Mouse (Mus musculus) Patski (cell line): ENCODE results near the gene Mfsd2b. TPM values are rescaled to one million over a fixed set of nuclear protein-coding genes. Genes with fewer than 3 reads are reported as not detected.
"Not testable (repeated sequence)": the region's sequence is repeated elsewhere in the genome, so short reads cannot be mapped to it uniquely, and the experiment has no call there.

Experiments
- ATAC-seq: fragments of 100-300 bp; one replicate; pipeline ENCODE4 v1.8.0; 2021
- CTCF ChIA-PET: fragments of 350-600 bp; sonication (Branson Sonifier 250); formaldehyde crosslinking; loops from one replicate; lab custom pipeline; 2022; ENCODE audit warnings: inconsistent platforms; lab: Charles Lee
- POLR2A ChIA-PET: fragments of 350-600 bp; sonication (Branson Sonifier 250); formaldehyde crosslinking; loops from one replicate; lab custom pipeline; 2022; ENCODE audit warnings: antibody characterized with exemption, inconsistent platforms; lab: Charles Lee
- DNase-seq: peaks from one replicate; pipeline ENCODE4 v3.0.0-alpha.2; 2011; ENCODE audit warnings: low read depth, low spot score
- H3K27me3 ChIP-seq: fragments of 371-371 bp; one replicate; pipeline ENCODE4 v1.5.1; 2021
- CTCF ChIP-seq: fragments of 100-300 bp; IDR thresholded peaks from one replicate; pipeline ENCODE4 v1.5.1; 2021
- in situ Hi-C: fragments of 300-500 bp; cut with MboI; formaldehyde crosslinking; loops from 3 replicates; pipeline ENCODE4 v1.11.1; 2018; ENCODE audit warnings: low pct_unique_long_range_greater_than_20kb, mixed read lengths
- polyA plus RNA-seq: library from polyadenylated mRNA; unstranded; gene quantifications from one replicate; pipeline ENCODE4 v1.2.3, GENCODE M21; 2021

The Mfsd2b gene
- polyA plus RNA-seq = 0.17 TPM

GRCm38 (mm10) chr12:4874161-4874927, at the start of gene Mfsd2b:
TSS of gene Mfsd2b (minus strand) at chr12:4874359.
- ATAC-seq (no peak), DNase-seq (no peak)
- in situ Hi-C loops = no loop called here
- POLR2A ChIA-PET = interaction anchor here (0.9 kb wide), 1 partner anchor 19 kb away, joined by 3 read pairs; no protein-coding TSS in a partner anchor
- TF ChIP-seq CTCF = no peak
- H3K27me3 ChIP-seq = no peaks in the 10 kb centered on the region
- CTCF ChIA-PET = interaction anchor here (2.7 kb wide), 1 partner anchor 12 kb away, joined by 8 read pairs; no protein-coding TSS in a partner anchor

GRCm38 (mm10) chr12:4917805-4918591, 43.8 kb upstream of the Mfsd2b start:
- H3K27me3 ChIP-seq = no peaks in the 10 kb centered on the region
- ChIA-PET POLR2A (interaction anchor here (0.6 to 1.2 kb wide), 5 partner anchors 14 to 94 kb away, joined by 3 read pairs; no protein-coding TSS in a partner anchor), CTCF (interaction anchor here (0.7 to 2.0 kb wide), 2 partner anchors 8 to 12 kb away, joined by 3 to 5 read pairs; no protein-coding TSS in a partner anchor)
- peak; percentile 46 for ATAC-seq
- in situ Hi-C loops = loop anchor here (10.0 kb wide), 1 partner anchor 343 kb away; no protein-coding TSS in a partner anchor
- no peak for TF ChIP-seq CTCF
- no peak for DNase-seq

- ChIA-PET POLR2A (interaction anchor here (0.6 to 1.2 kb wide), 4 partner anchors 15 to 447 kb away, joined by 3 to 5 read pairs (median 3); no protein-coding TSS in a partner anchor), CTCF (interaction anchor here (0.7 to 2.0 kb wide), 2 partner anchors 9 to 12 kb away, joined by 3 to 5 read pairs; no protein-coding TSS in a partner anchor)
- peak; percentile 94 for ATAC-seq
- DNase-seq = peak; percentile 68
- in situ Hi-C loops = loop anchor here (10.0 kb wide), 1 partner anchor 342 kb away; no protein-coding TSS in a partner anchor
- H3K27me3 ChIP-seq = no peaks in the 10 kb centered on the region
- TF ChIP-seq CTCF = peak; percentile 100
Measured at GRCm38 (mm10) chr12:4916994-4917804, 43.0 kb upstream of the Mfsd2b start, which contains the start of gene Atad2b. TSS of gene Atad2b (plus strand) at chr12:4917353.

- POLR2A ChIA-PET = no interaction called here
Measured at GRCm38 (mm10) chr12:4914944-4915343, 40.8 kb upstream of the Mfsd2b start.

GRCm38 (mm10) chr12:4914441-4914840, 40.3 kb upstream of the Mfsd2b start:
- H3K27me3 ChIP-seq = no peaks in the 10 kb centered on the region
- CTCF ChIA-PET = no interaction called here
- in situ Hi-C loops = loop anchor here (10.0 kb wide), 1 partner anchor 340 kb away; no protein-coding TSS in a partner anchor
- POLR2A ChIA-PET = no interaction called here
- DNase-seq (no peak), ATAC-seq (no peak)
- TF ChIP-seq CTCF = no peak

More at GRCm38 (mm10) chr12:4914944-4915343, 40.8 kb upstream of the Mfsd2b start:
- H3K27me3 ChIP-seq = no peaks in the 10 kb centered on the region
- no peak for TF ChIP-seq CTCF
- CTCF ChIA-PET = interaction anchor here (0.8 kb wide), 1 partner anchor 9 kb away, joined by 3 read pairs; no protein-coding TSS in a partner anchor
- in situ Hi-C loops = loop anchor here (10.0 kb wide), 1 partner anchor 340 kb away; no protein-coding TSS in a partner anchor
- ATAC-seq = no peak
- DNase-seq = no peak

- no peak for TF ChIP-seq CTCF
- in situ Hi-C loops = loop anchor here (10.0 kb wide), 1 partner anchor 337 kb away; no protein-coding TSS in a partner anchor
- H3K27me3 ChIP-seq = no peaks in the 10 kb centered on the region
- ChIA-PET POLR2A (interaction anchor here (1.3 kb wide), 1 partner anchor 94 kb away, joined by 3 read pairs; the partner anchor contains the start of gene Sf3b6), CTCF (no interaction called here)
- ATAC-seq = peak; percentile 48
- DNase-seq = no peak
Measured at GRCm38 (mm10) chr12:4911716-4912115, 37.6 kb upstream of the Mfsd2b start.

GRCm38 (mm10) chr12:4910496-4910895, 36.3 kb upstream of the Mfsd2b start:
- CTCF ChIA-PET, POLR2A ChIA-PET, H3K27me3 ChIP-seq, ATAC-seq, DNase-seq: not testable (repeated sequence)
- in situ Hi-C loops = loop anchor here (10.0 kb wide), 1 partner anchor 336 kb away; no protein-coding TSS in a partner anchor

GRCm38 (mm10) chr12:4908391-4908790, 34.2 kb upstream of the Mfsd2b start:
- no peaks in the 10 kb centered on the region for H3K27me3 ChIP-seq
- CTCF ChIA-PET = no interaction called here
- DNase-seq (no peak), ATAC-seq (no peak)
- POLR2A ChIA-PET = no interaction called here
- in situ Hi-C loops = no loop called here
- TF ChIP-seq CTCF = no peak
